Mouse (Mus musculus) embryonic fibroblast, embryonic 13.5 days (primary cell): ENCODE results near the gene Pln.

ENCODE experiments used
- CTCF ChIP-seq: IDR thresholded peaks from 2 replicates; pipeline ENCODE4 v1.5.1; 2011; ENCODE audit warnings: mild to moderate bottlenecking, control low read depth, low read length, moderate library complexity, borderline replicate concordance; ENCODE audit not compliant: insufficient read depth
- POLR2A ChIP-seq: IDR thresholded peaks from 2 replicates; pipeline ENCODE4 v1.6.1; 2011; ENCODE audit warnings: low read depth, mild to moderate bottlenecking, control low read depth, low read length, moderate library complexity

- TF ChIP-seq CTCF = no peak
- TF ChIP-seq POLR2A = no peak
Measured at GRCm38 (mm10) chr10:53359016-53359415, 21.5 kb downstream of the Pln start.
